Mouse (Mus musculus) common myeloid progenitor, adult 5-6 weeks (primary cell): ENCODE results near the gene Trim10. TPM values are rescaled to one million over a fixed set of nuclear protein-coding genes. Genes with fewer than 3 reads are reported as not detected.
"Not testable (repeated sequence)": the region's sequence is repeated elsewhere in the genome, so short reads cannot be mapped to it uniquely, and the experiment has no call there.

ENCODE experiments used
- ATAC-seq: replicated peaks from 2 replicates; pipeline ENCODE4 v1.8.0; 2016; ENCODE audit warnings: low read depth, mild to moderate bottlenecking, moderate TSS enrichment, inconsistent platforms; ENCODE audit not compliant: poor library complexity, severe bottlenecking
- total RNA-seq: library from RNA; stranded (forward); fragments of 200-1000, 187-1606 nt; gene quantifications from 2 replicates; pipeline ENCODE4 v1.2.3, GENCODE M21; 2017

Gene Trim10
- total RNA-seq, 1 experiment from 2014 or later, result 4.3 TPM

DNA sequence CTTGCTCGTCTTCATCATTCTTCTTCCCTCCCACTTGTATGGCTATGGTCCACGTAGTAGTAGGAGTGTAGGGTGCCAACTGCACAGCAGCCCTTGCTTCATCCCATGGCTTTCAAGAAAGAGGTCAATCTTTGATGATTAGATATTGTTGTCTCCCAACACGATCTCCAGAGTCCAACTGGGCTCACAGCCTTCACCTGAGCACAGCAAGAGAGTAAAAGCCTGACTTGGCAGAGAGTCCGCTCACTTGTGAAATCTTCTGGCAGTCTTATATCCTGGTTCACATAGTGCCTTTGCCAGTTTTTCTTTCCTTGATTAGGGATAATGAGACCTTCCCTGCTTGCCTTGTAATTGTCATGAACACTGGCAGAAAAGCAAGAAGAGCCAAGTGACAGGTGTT, 13.1 kb upstream of the Trim10 start:
- ATAC-seq, result no peak

DNA sequence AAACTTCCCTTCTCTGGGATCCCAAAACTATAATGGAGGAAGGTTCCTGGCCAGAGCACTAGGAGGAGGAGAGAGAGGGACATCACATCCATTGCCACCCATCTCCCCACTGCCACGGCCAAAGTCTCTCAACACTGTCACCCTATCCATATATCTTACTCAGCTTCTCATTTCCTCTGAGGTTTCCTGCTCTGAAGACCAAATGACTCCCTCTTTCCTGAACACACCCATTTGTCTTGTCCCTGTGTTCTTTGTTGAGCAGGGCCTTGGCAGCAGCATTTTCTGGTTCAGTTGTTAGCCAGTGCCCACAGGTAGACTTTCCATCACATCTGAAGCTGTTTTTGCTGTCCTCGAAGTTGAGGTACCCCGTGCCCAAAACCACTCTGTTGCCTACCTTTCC, 11.2 kb upstream of the Trim10 start:
- ATAC-seq, result peak; percentile 77

DNA sequence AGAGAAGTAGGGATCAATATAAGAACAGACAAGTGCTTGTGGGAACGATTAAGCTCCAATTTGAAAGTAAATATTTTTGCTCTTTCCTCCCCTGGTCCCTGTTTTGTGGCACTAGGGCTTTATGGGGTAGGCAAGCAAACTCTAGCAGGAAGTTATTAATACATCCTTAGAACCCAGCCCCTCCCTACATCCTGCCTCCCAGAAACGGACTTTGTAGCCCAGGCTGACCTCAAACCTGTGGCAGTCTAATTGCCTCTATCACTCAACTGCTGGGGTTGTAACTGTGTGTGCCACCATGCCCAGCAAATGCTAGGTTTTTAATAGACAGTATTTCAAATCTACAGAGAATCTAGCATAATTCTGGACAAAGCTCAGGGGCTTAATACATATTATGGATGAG, 7.7 kb upstream of the Trim10 start:
- ATAC-seq, result no peak

DNA sequence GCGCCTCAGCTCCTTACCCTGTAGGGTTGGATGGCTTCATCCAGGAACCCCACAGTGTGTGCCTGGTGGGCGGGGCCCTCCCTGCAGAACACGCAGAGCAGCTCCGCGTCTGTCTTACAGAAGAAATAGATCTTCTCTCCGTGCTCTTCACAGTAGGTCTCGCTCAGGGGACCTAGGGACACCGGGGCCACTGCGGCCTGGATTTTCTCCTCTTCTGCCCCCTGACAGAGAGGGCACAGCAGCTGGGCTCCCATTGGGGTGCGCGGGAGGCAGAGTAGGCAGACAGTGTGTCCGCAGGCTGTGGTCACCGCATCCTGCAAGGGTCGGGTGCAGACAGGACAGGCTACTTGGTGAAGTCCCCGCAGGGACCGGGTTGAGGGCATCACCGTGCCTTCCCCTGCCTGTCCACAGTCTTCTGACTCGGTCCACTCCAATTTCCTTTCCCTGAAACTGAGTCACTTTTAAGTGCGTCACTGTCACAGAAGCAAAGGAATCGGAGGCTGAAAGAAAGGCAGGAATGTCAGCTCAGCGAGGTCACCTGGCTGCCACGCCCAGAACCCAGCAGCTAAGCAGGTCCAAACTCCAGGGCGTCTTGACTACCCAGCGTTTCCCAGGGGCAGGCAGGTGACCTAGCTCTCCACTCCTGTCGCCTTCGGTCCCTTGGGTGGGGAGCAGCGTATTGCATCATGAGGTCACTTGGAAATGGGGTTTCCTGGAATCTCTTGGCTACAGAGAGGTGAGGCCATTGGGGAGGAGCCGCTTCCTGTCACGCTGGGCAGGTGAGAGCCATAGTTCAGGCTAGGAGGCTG, 2.5 kb upstream of the Trim10 start, which contains the start of gene Trim15:
Gene Trim15, minus strand, starts transcription at position 492 of the 809 bp plus-strand sequence.
- ATAC-seq, result 0 out of 2 replicates have a peak, but pooled peaks have one; percentile 15

DNA sequence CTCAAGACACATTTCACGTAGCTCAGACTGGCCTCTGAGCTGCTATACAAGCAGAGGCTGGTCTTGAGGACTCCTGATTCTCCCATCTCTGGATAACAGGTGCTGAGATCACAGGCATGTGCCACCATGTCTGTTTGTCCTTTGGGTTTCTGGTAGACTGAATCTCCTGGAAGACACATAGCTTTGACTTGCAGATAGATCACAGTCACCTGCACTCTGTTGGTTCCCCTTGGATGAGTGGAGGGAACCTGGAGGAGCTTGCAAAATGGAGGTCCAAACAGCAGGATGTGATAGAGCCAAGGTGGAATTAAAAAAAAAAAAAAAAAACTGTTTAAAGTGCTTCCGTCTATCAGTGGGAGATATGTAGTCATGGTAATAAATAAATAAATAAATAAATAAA, 538 bp upstream of the Trim10 start:
- ATAC-seq, result no peak

DNA sequence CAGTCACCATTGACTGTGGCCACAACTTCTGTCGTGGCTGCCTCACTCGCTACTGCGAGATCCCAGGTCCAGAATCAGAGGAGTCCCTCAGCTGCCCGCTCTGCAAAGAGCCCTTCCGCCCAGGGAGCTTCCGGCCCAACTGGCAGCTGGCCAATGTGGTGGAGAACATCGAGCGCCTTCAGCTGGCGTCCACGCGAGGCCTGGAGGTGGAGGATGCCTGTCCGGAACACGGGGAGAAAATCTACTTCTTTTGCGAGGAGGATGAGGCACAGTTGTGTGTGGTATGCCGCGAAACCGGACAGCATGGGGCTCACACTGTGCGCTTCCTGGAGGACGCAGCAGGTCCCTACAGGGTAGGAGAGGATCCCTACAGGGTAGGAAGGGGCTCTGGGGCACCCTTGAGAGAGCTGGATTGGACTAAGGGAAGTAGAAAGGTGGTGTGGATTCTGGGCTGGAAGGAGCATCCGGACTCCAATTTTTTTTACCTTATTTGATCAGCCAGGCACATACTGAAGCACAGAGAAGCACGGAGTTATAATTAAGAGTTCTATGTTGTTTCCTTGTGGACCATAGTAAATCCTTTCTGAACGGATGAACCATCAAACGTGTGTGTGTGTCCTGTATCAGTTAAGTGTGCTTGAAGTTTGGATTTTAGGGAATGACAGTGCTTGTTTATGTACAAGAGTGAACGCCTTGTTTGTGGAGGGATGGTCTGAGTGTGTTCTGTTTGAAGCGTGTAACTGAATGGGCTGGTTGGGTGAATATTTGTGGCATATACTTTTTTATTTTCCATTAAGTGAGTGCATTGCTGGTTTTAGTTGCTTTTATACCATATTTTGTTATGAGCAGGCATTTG, 809 bp downstream of the Trim10 start:
- ATAC-seq, result no peak

DNA sequence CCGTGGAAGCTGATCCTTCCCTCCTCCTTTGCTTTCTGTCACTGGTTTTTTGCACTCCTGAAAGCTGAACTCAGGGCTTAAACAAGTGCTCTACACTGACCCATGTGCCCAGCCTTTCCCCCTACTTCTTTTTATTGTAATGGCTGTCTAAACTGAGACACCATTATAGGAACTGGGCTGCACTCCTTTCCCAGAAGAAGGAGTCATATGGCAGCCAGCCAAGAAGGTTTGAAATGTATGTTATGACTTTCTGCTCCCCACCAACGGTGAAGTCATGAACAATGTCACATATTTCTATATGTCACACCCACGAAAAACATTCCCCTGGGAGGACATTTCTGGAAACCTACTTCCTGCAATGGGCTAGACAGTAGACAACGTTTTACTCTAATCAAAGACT, 5.3 kb downstream of the Trim10 start:
- ATAC-seq, result no peak

DNA sequence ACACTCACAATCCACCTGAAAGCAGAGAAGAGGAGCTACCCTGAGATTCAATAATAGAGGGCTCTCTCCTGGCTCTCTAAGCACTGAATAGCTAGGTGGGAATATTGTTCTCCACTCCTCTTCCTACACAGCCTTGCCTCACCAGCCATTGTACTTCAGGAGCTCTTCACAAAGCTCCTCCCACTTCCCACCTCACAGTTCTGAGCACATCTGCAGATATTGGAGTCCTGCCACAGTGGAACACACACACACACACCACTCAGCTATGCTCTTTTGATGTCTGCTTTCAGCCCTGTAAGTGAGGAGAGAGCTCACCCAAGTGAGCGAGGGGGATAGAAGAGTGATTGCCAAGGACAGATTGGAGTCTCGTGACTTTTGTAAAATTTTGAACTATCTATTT, 14.0 kb downstream of the Trim10 start:
- ATAC-seq, result no peak

DNA sequence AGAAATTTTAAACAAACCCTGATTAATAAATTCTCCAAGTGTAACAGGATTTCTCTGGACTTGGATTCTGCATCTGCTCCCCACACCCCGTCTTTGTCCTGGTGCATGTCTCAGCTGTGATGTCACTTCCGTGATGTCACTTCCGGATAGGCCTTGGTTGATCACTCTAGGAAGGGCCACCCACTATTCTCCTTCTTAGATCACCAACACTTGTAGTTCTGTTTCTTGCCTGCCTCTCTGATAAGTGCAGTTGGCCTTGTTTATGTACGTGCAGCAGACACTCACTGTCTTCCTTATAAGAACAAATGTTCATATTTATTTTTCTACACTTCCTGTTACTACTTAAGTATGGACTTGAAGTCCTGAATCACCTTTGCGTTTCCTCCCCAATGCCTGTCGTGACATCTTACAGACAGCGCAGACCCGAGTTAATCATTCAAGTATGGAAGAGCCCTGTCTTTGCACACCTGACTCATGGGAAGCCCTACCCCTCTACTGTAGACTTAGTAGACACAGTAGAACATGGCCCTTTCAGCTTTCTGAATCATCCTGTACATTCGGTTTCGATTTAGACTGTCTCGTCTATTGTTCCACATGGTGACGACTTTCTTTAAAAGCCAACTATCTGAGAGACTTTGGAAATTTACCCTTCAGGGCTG, 15.9 kb downstream of the Trim10 start:
- ATAC-seq, result no peak

DNA sequence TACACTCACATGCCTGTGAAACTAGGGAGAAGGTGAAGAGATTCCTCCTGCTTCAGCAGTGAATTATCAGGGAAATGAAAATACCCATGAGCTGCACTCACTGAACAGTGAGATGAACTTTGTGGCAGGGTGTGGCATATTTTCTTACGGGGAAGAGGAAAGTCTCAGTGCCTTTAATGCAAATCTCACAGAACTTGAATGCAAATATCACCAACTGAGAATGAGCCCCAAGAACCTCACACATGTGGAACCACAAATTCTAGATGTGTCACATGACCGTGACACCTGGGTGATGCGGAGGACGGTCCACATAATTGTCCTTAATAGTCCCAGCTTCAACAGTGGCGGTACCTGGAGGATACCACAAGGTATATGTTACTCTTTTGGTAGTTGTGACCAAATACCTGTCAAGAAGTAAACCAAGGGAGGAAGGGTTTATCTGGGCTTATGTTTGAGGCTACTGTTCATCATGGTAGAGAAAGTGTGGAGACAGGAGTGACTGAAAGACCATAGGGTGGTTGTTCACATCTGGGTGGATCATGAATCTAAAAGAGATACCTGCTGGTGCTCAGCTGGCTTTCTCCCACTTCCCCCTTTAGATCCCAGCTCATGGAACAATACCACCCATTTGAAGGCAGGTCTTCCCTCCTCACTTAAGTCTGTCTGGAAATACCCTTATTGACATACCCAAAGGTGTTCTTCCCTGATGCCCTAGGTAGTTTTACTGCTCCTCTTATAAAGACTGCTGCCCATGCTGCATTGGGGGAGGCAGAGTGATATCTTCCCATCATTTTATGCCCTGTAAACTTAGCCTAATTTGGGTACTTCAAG, 20.9 kb downstream of the Trim10 start, which contains the start of gene Trim40:
Gene Trim40, minus strand, starts transcription at position 51 of the 831 bp plus-strand sequence.
- no peak for ATAC-seq

DNA sequence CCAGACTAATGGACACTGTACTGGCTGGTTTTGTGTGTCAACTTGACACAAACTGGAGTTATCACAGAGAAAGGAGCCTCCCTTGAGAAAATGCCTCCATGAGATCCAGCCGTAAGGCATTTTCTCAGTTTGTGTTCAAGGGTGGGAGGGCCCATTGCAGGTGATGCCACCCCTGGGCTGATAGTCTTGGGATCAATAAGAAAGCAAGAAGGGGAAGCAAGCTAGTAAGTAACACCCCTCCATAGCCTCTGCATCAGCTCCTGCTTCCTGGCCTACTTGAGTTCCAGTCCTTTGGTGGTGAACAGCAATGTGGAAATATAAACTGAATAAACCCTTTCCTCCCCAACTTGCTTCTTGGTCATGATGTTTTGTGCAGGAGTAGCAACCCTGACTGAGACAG, 22.1 kb downstream of the Trim10 start:
- ATAC-seq, result not testable (repeated sequence)

DNA sequence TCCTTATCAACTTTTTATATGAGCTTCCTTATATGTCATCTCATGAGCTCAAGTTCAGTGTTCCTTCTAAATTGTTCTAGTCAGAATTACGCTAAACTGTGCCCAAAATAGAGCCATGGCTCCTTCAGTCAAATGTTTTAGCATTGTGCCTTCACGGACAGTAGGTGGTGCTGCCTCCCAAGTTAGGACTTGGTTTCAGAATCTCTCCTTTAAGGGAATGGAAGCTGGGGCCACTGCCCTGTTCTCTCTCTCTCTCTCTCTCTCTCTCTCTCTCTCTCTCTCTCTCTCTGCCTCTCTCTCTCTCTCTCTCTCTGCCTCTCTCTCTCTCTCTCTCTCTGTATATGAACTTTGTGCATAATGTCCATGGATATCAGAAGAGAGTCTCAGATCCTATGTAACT, 23.0 kb downstream of the Trim10 start:
- ATAC-seq, result peak; percentile 86

DNA sequence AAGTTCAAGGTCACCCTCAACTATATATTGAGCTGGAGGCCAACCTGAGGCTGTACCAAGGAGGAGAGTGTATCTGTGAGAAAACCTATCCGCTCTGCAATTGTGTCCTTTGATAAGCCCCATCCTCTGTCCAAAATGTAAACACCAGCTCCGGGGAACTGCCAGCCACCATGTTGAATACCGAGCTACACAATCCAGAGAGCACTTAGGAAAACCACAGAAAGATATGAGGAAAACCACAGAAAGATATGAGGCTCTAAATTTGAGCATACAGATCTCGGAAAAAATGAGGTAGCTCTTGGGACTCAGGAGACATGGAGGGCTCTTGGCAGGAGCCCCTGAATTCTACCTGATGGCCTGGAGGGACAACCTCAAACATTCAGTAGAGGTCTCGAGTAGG, 24.0 kb downstream of the Trim10 start:
- ATAC-seq, result peak; percentile 40

DNA sequence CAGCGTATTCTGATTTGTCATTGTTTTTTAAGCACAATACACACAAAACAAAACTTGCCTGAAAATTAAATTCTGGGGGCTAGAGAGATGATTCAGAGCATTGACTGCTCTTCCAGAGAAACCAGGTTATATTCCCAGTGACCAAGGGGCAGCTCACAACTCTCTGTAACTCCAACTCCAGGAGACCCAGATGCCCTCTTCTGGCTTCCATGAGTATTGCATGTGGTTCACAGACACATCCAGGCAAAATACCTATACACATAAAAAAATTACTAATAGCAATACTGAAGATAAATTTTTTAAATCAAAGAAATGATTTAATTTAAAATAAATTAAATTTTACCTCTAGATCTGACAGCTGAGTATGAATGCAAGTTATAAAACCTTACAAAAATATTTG, 27.2 kb downstream of the Trim10 start:
- 0 out of 2 replicates have a peak, but pooled peaks have one; percentile 41 for ATAC-seq

DNA sequence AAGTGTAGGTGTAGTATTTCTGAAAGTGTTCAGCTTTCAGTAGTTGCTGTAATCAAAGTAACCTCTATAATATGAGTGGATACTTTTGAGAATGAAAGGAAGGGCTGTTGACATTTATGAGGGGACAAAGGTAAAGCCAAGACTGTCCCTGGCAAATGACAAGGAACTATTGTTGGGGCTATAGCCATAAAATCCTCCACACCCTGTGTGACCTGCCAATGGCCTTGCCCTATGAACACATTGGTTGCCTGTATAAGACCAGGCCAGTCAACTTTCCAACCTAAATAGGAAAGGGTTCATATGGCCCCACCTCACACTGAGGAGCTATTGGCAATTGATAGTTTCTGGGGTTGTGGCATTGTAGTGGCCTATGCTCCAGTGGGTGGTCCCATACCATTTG, 27.7 kb downstream of the Trim10 start:
- no peak for ATAC-seq

DNA sequence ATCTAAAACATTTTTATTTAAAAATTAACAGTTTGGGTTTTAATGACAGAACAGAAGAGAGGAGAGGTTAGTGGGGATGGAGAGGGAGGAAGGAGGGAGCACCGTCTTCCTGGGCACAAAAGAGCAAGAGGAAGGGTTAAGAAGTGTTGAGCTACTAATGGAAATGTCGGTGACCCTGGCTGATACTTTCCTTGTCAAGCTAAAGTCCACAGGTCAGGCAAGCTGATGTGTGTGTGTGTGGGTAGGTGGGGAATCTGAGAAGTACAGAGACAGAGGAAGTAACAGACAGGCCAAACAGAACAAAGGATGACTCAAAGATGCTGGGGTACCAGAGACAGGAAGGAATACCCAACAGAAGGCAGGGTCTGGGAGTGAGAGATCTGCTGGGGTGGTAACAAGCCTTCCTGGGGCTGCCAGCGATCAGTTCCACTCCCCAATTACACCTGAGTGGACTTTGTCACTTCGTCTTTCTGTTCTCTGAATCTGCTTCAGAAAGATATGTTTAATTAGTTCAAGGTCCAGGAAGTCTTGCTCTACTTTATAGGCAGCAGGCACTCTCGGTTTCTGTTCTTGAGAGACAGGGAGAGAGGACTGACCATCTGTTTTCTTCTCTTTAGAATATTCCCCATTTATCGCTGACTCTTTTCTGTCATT, 28.3 kb downstream of the Trim10 start, which contains the start of gene Trim31:
Gene Trim31, plus strand, starts transcription at position 567 of the 654 bp plus-strand sequence.
- no peak for ATAC-seq

DNA sequence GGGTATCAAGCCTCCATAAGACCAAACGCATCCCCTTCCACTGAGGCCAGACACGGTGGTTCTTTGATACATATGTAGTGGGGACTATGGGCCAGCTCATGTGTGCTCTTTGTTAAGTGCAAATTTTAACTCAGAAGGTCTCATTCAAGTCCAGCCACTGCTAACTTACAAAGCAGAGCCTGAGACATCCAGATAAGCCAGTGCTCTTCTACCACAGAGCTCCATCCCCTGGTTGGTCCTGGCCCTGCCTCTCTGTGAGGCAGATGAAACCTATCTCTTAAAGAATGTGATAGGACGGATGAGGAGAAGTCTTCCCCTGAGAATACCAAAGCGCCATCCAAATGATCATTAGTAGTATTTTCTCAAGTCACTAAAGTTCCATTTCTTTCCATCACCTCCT, 30.0 kb downstream of the Trim10 start:
- ATAC-seq, result 0 out of 2 replicates have a peak, but pooled peaks have one; percentile 39

DNA sequence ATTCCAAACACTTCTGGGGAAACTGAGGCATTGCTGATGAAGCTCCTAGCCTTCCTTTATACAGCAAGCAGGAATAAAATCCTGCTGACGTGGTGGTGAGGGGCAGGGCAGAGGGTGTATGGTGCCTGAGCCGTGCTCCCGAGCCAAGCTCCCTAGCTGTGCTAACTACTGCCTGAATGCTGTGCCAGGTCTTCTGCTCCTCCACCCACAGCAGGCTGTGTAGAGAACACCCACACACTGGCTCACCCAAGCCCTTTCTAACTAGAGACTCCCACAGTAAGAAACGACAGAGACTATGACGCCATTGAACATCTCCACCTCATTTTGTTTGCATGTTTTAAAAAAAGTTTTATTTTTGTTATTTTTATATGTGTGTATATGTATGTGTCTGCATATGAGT, 30.6 kb downstream of the Trim10 start:
- no peak for ATAC-seq

DNA sequence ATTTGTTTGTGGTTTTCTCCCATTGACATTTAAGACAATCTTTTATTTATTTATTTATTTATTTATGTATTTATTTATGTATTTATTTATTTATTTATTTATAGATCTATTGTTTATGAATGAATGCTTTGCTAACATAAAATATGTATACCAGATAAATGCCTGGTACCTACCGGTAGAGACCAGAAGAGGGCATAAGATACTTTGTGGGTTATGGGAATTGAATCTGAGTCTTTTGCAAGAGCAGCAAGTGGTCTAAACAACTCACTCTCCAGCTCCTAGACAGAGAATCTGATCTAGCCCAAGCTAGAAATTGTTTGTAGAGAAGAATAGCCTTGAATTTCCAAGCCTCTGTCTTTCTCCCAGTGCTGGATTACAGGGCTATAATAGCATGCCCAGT, 31.3 kb downstream of the Trim10 start:
- ATAC-seq, result 0 out of 2 replicates have a peak, but pooled peaks have one; percentile 45
